Mouse (Mus musculus): ENCODE results near the gene 1110051M20Rik.

GRCm38 (mm10) chr2:91324346-91324745, 120.2 kb downstream of the 1110051M20Rik start:
- no peak for TF ChIP-seq POLR2A (IDR thresholded peaks at IDR 0.05; ENCODE audit: insufficient read depth, low read depth, low read length)
- TF ChIP-seq CTCF (IDR thresholded peaks at IDR 0.05; ENCODE audit: insufficient read depth, low read depth, low read length): no peak
